Mouse (Mus musculus): ENCODE data around the gene 4930402H24Rik. TPM values are rescaled to one million over a fixed set of nuclear protein-coding genes. Genes with fewer than 3 reads are reported as not detected.
A peak's percentile ranks its signal among the peaks of the same experiment; 100 is the strongest.

Gene 4930402H24Rik
- polyA plus RNA-seq, 1 experiment, result 12.4 TPM

- 1% methylated on average over 31 of the region's 31 CpGs for WGBS
These were observed 209.5 kb downstream of the 4930402H24Rik start for GRCm38 (mm10) chr2:130696700-130697152.

GRCm38 (mm10) chr2:130693563-130693962 is 212.6 kb downstream of the 4930402H24Rik start:
- DNase-seq (ENCODE audit: low read depth, low spot score), result no peak
- WGBS, result 49% methylated on average over 3 of the region's 3 CpGs

More at GRCm38 (mm10) chr2:130696700-130697152, 209.5 kb downstream of the 4930402H24Rik start:
- DNase-seq (ENCODE audit: low read depth, low spot score), result no peak

GRCm38 (mm10) chr2:130689011-130689410 is 217.2 kb downstream of the 4930402H24Rik start:
- DNase-seq (ENCODE audit: low read depth, low spot score), result no peak
- WGBS, result 52% methylated on average over 2 of the region's 2 CpGs

- 83% methylated on average over 9 of the region's 9 CpGs for WGBS
- DNase-seq (ENCODE audit: low read depth, low spot score), result no peak
These were observed 220.8 kb downstream of the 4930402H24Rik start for GRCm38 (mm10) chr2:130685426-130685825.

GRCm38 (mm10) chr2:130681531-130681930 is 224.7 kb downstream of the 4930402H24Rik start:
- 69% methylated on average over 3 of the region's 3 CpGs for WGBS
- no peak for DNase-seq (ENCODE audit: low read depth, low spot score)

- WGBS, result 94% methylated on average over 6 of the region's 6 CpGs
- no peak for DNase-seq (ENCODE audit: low read depth, low spot score)
These were observed 226.3 kb downstream of the 4930402H24Rik start for GRCm38 (mm10) chr2:130679899-130680298.

GRCm38 (mm10) chr2:130679154-130679553 is 227.1 kb downstream of the 4930402H24Rik start:
- no peak for DNase-seq (ENCODE audit: low read depth, low spot score)
- 93% methylated on average over 12 of the region's 12 CpGs for WGBS

- 83% methylated on average over 10 of the region's 10 CpGs for WGBS
- no peak for DNase-seq (ENCODE audit: low read depth, low spot score)
These were observed 229.0 kb downstream of the 4930402H24Rik start for GRCm38 (mm10) chr2:130677211-130677610.

GRCm38 (mm10) chr2:130667559-130667958 is 238.6 kb downstream of the 4930402H24Rik start, which contains the start of gene Itpa:
Gene Itpa, plus strand, starts transcription at chr2:130667610.
- under 1% methylated on average over 31 of the region's 31 CpGs for WGBS
- peak; percentile 59 for DNase-seq (ENCODE audit: low read depth, low spot score)

GRCm38 (mm10) chr2:130664102-130664701 is 242.0 kb downstream of the 4930402H24Rik start, which contains the start of gene Ddrgk1:
Gene Ddrgk1, minus strand, starts transcription at chr2:130664659.
- DNase-seq (ENCODE audit: low read depth, low spot score), result peak; percentile 77
- under 1% methylated on average over 40 of the region's 40 CpGs for WGBS

- 92% methylated on average over 11 of the region's 11 CpGs for WGBS
- no peak for DNase-seq (ENCODE audit: low read depth, low spot score)
These were observed 242.9 kb downstream of the 4930402H24Rik start for GRCm38 (mm10) chr2:130663342-130663741.

GRCm38 (mm10) chr2:130658530-130658929 is 247.7 kb downstream of the 4930402H24Rik start:
- no peak for DNase-seq (ENCODE audit: low read depth, low spot score)
- WGBS, result 95% methylated on average over 10 of the region's 10 CpGs

- WGBS, result 88% methylated on average over 6 of the region's 6 CpGs
- no peak for DNase-seq (ENCODE audit: low read depth, low spot score)
These were observed 248.7 kb downstream of the 4930402H24Rik start for GRCm38 (mm10) chr2:130657541-130657940.

- DNase-seq (ENCODE audit: low read depth, low spot score), result no peak
- WGBS, result 94% methylated on average over 9 of the region's 9 CpGs
These were observed 249.7 kb downstream of the 4930402H24Rik start for GRCm38 (mm10) chr2:130656536-130656935.

Other genes with a start within 250 kb of the 4930402H24Rik start
- gene Ddrgk1, start 241.7 kb downstream of the 4930402H24Rik start, polyA plus RNA-seq (2012; rRNA removed), result 56.9 and 58.7 TPM in 2 replicates
- gene Itpa, start 238.8 kb downstream of the 4930402H24Rik start, polyA plus RNA-seq (2012; rRNA removed), result 34.3 and 36.7 TPM in 2 replicates
- 0.47 and 1.5 TPM in 2 replicates for gene Slc4a11, start 208.9 kb downstream of the 4930402H24Rik start, polyA plus RNA-seq (2012; rRNA removed)
- 4.6 and 8.6 TPM in 2 replicates for gene Atrn, start 89 bp upstream of the 4930402H24Rik start, polyA plus RNA-seq (2012; rRNA removed)
- gene Gfra4, start 136.7 kb upstream of the 4930402H24Rik start, polyA plus RNA-seq (2012; rRNA removed), result 13.6 and 15.4 TPM in 2 replicates
- 16.3 and 22.0 TPM in 2 replicates for gene Adam33, start 157.4 kb upstream of the 4930402H24Rik start, polyA plus RNA-seq (2012; rRNA removed)
- 1.2 and 3.0 TPM in 2 replicates for gene Siglec1, start 180.4 kb upstream of the 4930402H24Rik start, polyA plus RNA-seq (2012; rRNA removed)
- gene Hspa12b, start 220.9 kb upstream of the 4930402H24Rik start, polyA plus RNA-seq (2012; rRNA removed), result 2.0 and 3.2 TPM in 2 replicates
- gene Gm11037, start 227.1 kb upstream of the 4930402H24Rik start, polyA plus RNA-seq (2012; rRNA removed), result not detected in 2 replicates